Mouse (Mus musculus): Measurements from ENCODE around the gene Pdgfa. TPM values are rescaled to one million over a fixed set of nuclear protein-coding genes. Genes with fewer than 3 reads are reported as not detected.

Pdgfa gene
- polyA plus RNA-seq, 1 experiment from 2014 or later: 2.8 TPM

DNA sequence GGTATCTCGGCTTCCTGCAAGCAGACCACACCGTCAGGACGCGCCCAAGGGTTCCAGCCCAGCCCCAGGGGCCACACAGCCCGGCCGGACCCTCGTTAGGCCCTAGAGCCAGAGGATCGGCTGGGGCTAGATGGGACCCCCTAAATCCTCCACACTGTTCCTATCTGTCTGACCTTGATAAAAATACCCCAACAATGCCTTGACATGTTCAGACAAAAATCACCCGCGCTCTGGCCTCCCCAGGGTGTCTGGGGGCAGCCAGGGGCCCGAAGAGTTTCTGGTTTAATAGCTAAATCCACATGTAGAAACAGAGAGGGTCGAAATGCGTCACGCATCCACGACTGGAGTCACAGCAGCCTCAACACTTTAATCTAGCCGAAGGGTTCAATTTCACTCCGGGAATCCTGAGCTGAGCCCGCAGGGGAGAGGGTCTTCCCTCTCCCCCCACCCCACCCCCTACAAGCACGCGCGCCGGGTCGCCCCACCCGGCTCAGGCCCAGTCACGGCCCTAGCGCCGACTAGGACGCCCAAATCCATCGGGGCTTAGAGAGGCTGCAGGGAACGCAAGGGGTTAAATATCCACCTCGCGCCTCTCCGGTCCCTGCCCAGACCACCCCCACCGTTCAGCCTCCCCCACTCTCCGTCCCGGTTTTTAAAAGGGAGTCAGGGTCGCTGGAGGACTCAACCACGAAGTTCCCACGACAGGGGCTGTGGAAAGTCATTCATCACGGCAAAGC, 3.6 kb downstream of the Pdgfa start:
- H3K4me2 ChIP-seq: peak overlapping the region; percentile 72
- peak overlapping the region; percentile 22; the same call in 1 of the 2 replicates for H3K9ac ChIP-seq
- no peak for ATAC-seq
- no peak overlapping the region for H3K27ac ChIP-seq
- 2% methylated on average over 40 of the region's 40 CpGs for WGBS (ENCODE audit: insufficient replicate concordance)
- H3K36me3 ChIP-seq: no peaks in the 10 kb centered on the region
- H3K4me1 ChIP-seq: peaks cover 24% of the 10 kb centered on the region
- H3K27me3 ChIP-seq (replicated peaks): peaks cover 96% of the 10 kb centered on the region
- peak overlapping the region; percentile 57 for H3K4me3 ChIP-seq
- H3K9me3 ChIP-seq (replicated peaks): no peaks in the 10 kb centered on the region

DNA sequence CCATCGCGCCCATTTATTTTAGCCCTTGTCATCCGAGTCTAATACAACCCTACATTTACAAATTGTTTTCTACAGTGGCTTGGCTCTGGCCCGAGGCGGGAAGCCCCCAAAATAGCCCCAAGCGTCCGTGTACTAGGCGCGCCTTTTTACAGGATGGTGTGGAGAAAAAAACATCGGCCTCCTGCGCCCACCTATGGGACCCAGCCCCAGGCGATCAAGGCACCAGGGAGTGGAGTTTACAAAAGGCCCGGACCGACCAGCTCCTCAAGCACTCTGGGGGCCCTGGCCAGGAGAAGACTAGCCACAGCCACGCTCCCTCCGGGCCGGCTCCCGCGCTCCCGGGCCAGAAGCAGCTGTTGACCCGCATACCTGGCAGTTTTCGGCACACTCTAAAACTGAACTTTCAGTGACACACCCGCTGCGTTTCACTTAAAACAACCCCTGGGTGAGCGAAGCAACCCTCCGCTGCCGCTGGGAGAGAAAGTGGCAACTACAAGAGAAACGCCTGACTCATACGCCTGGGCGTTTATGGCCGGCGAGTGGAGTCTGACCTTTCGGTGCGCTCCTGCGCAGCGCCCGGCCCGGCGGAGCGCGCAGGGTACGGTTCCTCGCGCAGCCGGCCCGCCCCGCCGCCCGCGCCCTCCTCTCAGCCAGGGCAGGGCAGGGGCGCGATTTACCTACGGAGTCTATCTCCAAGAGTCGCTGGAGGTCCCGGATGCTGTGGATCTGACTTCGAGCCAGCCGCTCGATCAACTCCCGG, 4.4 kb downstream of the Pdgfa start:
- Histone ChIP-seq H3K4me2 (peak overlapping the region; percentile 72), H3K9ac (no peak overlapping the region), H3K36me3 (no peaks in the 10 kb centered on the region), H3K27ac (no peak overlapping the region), H3K9me3 (replicated peaks) (no peaks in the 10 kb centered on the region), H3K27me3 (replicated peaks) (peaks cover 96% of the 10 kb centered on the region), H3K4me3 (peak overlapping the region; percentile 57), H3K4me1 (peaks cover 19% of the 10 kb centered on the region)
- no peak for ATAC-seq
- 2% methylated on average over 59 of the region's 59 CpGs for WGBS (ENCODE audit: insufficient replicate concordance)

GRCm38 (mm10) chr5:138991734-138992133, 5.4 kb downstream of the Pdgfa start:
- no peak for ATAC-seq
- 32% methylated on average over 4 of the region's 4 CpGs for WGBS (ENCODE audit: insufficient replicate concordance)
- Histone ChIP-seq H3K9ac (no peak overlapping the region), H3K27ac (no peak overlapping the region), H3K9me3 (replicated peaks) (no peaks in the 10 kb centered on the region), H3K4me3 (no peak overlapping the region), H3K36me3 (no peaks in the 10 kb centered on the region), H3K4me1 (peaks cover 12% of the 10 kb centered on the region; the same call in 1 of the 2 replicates), H3K27me3 (replicated peaks) (peaks cover 91% of the 10 kb centered on the region), H3K4me2 (no peak overlapping the region)

DNA sequence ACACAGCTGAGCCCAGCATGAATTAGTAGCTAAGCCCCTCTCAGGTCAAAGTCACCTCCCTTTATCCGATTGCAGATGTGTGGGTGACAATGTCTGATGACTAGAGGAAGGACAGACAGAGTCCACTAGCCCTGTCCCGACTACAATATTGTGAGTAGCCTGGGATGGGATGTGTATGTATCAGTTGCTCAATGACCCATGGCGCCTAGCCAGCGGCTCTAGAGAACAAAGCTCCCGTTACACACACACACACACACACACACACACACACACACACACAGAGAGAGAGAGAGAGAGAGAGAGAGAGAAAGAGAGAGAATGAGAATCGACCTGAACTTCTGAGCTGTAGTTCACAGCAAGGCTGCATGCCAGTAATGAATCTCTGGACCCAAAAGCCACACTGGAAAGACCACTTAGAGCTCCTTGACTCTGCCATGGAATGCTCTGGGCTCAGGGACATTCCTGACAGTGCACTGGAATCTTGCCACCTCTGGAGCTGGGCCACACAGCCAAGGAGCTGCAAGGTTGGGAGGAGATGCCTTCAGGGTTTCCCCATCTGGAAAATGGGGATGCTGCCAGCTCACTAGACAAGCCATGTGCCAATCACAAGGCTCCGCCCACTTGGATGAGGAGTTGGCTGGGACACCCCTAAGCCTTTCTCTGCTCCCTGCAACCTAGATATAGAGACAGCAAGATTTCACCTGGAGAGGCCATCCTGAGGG, 6.3 kb downstream of the Pdgfa start:
- peaks cover 12% of the 10 kb centered on the region; the same call in 1 of the 2 replicates for H3K4me1 ChIP-seq
- no peak for ATAC-seq
- H3K9ac ChIP-seq: no peak overlapping the region
- no peak overlapping the region for H3K4me3 ChIP-seq
- H3K27me3 ChIP-seq (replicated peaks): peaks cover 82% of the 10 kb centered on the region
- H3K27ac ChIP-seq: no peak overlapping the region
- no peak overlapping the region for H3K4me2 ChIP-seq
- no peaks in the 10 kb centered on the region for H3K9me3 ChIP-seq (replicated peaks)
- WGBS (ENCODE audit: insufficient replicate concordance): 56% methylated on average over 7 of the region's 7 CpGs
- no peaks in the 10 kb centered on the region for H3K36me3 ChIP-seq

- H3K9ac ChIP-seq: no peak overlapping the region
- H3K36me3 ChIP-seq: no peaks in the 10 kb centered on the region
- no peak overlapping the region for H3K4me2 ChIP-seq
- H3K9me3 ChIP-seq (replicated peaks): no peaks in the 10 kb centered on the region
- no peak overlapping the region for H3K4me3 ChIP-seq
- H3K4me1 ChIP-seq: peaks cover 12% of the 10 kb centered on the region; the same call in 1 of the 2 replicates
- ATAC-seq: no peak
- H3K27ac ChIP-seq: no peak overlapping the region
- peaks cover 70% of the 10 kb centered on the region for H3K27me3 ChIP-seq (replicated peaks)
- 69% methylated on average over 6 of the region's 6 CpGs for WGBS (ENCODE audit: insufficient replicate concordance)
These were observed 7.6 kb downstream of the Pdgfa start for GRCm38 (mm10) chr5:138989567-138989966.

- H3K4me2 ChIP-seq: no peak overlapping the region
- H3K9me3 ChIP-seq (replicated peaks): no peaks in the 10 kb centered on the region
- no peaks in the 10 kb centered on the region for H3K36me3 ChIP-seq
These were observed 8.4 kb downstream of the Pdgfa start for GRCm38 (mm10) chr5:138988764-138989163.

DNA sequence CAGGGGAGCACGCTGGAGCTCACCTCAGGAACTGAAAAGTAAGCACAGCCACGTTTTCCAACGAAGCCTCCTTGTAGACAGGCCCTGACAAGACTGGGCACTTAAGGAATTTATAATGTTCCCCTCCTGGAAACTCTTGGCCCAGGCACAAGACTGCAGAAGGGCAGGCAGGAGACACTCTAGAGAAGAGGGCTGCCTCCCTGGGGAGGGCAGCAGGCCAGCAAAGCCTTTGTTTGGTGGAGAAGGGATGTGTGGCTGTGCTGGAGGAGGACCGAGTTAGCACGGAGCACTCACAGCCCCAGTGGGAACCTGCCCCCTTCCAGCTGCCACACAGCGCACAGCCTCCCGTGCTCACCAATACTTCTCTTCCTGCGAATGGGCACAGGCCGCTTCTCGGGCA, 9.2 kb downstream of the Pdgfa start:
- H3K4me1 ChIP-seq: peaks cover under 1% of the 10 kb centered on the region; the same call in 1 of the 2 replicates
- no peak overlapping the region for H3K4me2 ChIP-seq
- peaks cover 55% of the 10 kb centered on the region for H3K27me3 ChIP-seq (replicated peaks)
- no peak for ATAC-seq
- H3K36me3 ChIP-seq: no peaks in the 10 kb centered on the region
- no peak overlapping the region for H3K27ac ChIP-seq
- no peak overlapping the region for H3K9ac ChIP-seq
- no peak overlapping the region for H3K4me3 ChIP-seq
- no peaks in the 10 kb centered on the region for H3K9me3 ChIP-seq (replicated peaks)
- 70% methylated on average over 10 of the region's 10 CpGs for WGBS (ENCODE audit: insufficient replicate concordance)

More at GRCm38 (mm10) chr5:138988764-138989163, 8.4 kb downstream of the Pdgfa start:
- WGBS (ENCODE audit: insufficient replicate concordance): 56% methylated on average over 9 of the region's 9 CpGs
- H3K4me1 ChIP-seq: peaks cover 8% of the 10 kb centered on the region; the same call in 1 of the 2 replicates
- no peak overlapping the region for H3K9ac ChIP-seq
- H3K27me3 ChIP-seq (replicated peaks): peaks cover 62% of the 10 kb centered on the region
- no peak overlapping the region for H3K4me3 ChIP-seq
- H3K27ac ChIP-seq: no peak overlapping the region
- no peak for ATAC-seq

GRCm38 (mm10) chr5:138981921-138982320, 15.2 kb downstream of the Pdgfa start:
- Histone ChIP-seq H3K9me3 (replicated peaks) (no peaks in the 10 kb centered on the region), H3K27ac (no peak overlapping the region), H3K9ac (no peak overlapping the region), H3K36me3 (no peaks in the 10 kb centered on the region), H3K4me2 (no peak overlapping the region), H3K4me3 (no peak overlapping the region), H3K4me1 (peaks cover 8% of the 10 kb centered on the region), H3K27me3 (replicated peaks) (peaks cover 11% of the 10 kb centered on the region)
- 78% methylated on average over 5 of the region's 9 CpGs for WGBS (ENCODE audit: insufficient replicate concordance)
- ATAC-seq: no peak

GRCm38 (mm10) chr5:138980608-138981007, 16.6 kb downstream of the Pdgfa start:
- Histone ChIP-seq H3K4me2 (no peak overlapping the region), H3K4me3 (no peak overlapping the region), H3K9ac (no peak overlapping the region), H3K4me1 (peaks cover 8% of the 10 kb centered on the region), H3K27ac (no peak overlapping the region), H3K27me3 (replicated peaks) (peaks cover 11% of the 10 kb centered on the region), H3K9me3 (replicated peaks) (no peaks in the 10 kb centered on the region), H3K36me3 (no peaks in the 10 kb centered on the region)
- 52% methylated on average over 9 of the region's 9 CpGs for WGBS (ENCODE audit: insufficient replicate concordance)
- ATAC-seq: peak; percentile 51; the same call in 1 of the 2 replicates

GRCm38 (mm10) chr5:138979840-138980239, 17.3 kb downstream of the Pdgfa start:
- Histone ChIP-seq H3K9me3 (replicated peaks) (no peaks in the 10 kb centered on the region), H3K27ac (no peak overlapping the region), H3K9ac (no peak overlapping the region), H3K27me3 (replicated peaks) (peaks cover 11% of the 10 kb centered on the region), H3K4me2 (no peak overlapping the region), H3K4me1 (peaks cover 8% of the 10 kb centered on the region), H3K4me3 (no peak overlapping the region), H3K36me3 (no peaks in the 10 kb centered on the region)
- no peak for ATAC-seq
- WGBS (ENCODE audit: insufficient replicate concordance): 64% methylated on average over 8 of the region's 8 CpGs

- Histone ChIP-seq H3K4me2 (no peak overlapping the region), H3K9me3 (replicated peaks) (no peaks in the 10 kb centered on the region), H3K36me3 (no peaks in the 10 kb centered on the region), H3K4me3 (no peak overlapping the region), H3K4me1 (peaks cover 8% of the 10 kb centered on the region), H3K9ac (no peak overlapping the region), H3K27me3 (replicated peaks) (peaks cover 8% of the 10 kb centered on the region), H3K27ac (no peak overlapping the region)
- 43% methylated on average over 3 of the region's 3 CpGs for WGBS (ENCODE audit: insufficient replicate concordance)
- ATAC-seq: no peak
These were observed 19.4 kb downstream of the Pdgfa start for GRCm38 (mm10) chr5:138977759-138978158.

All from liver, embryonic 12.5 days (tissue).